Mouse (Mus musculus) midbrain, embryonic 16.5 days (tissue): Measurements from ENCODE around the gene Inpp5a. TPM values are rescaled to one million over a fixed set of nuclear protein-coding genes. Genes with fewer than 3 reads are reported as not detected.

Source experiments
- ATAC-seq: fragments of 200-750 bp; cut with Nextera tagmentation; 2 replicates; pipeline ENCODE4 v1.8.0; 2017; ENCODE audit warnings: moderate TSS enrichment
- H3K27ac ChIP-seq: fragments of 300-500 bp; sonication (generic); 2 replicates; pipeline ENCODE4 v1.5.1; 2014; ENCODE audit warnings: mild to moderate bottlenecking, low read length, mixed read lengths
- H3K27me3 ChIP-seq: fragments of 300-500 bp; sonication (generic); 2 replicates; pipeline ENCODE4 v1.6.1; 2014; ENCODE audit warnings: low read depth, low read length, mixed read lengths; ENCODE audit not compliant: control insufficient read depth, insufficient read depth
- H3K36me3 ChIP-seq: fragments of 300-500 bp; sonication (generic); 2 replicates; pipeline ENCODE4 v1.6.1; 2014; ENCODE audit warnings: mild to moderate bottlenecking, low read length, moderate library complexity, mixed read lengths; ENCODE audit not compliant: control insufficient read depth, insufficient read depth
- H3K4me1 ChIP-seq: fragments of 300-500 bp; sonication (generic); 2 replicates; pipeline ENCODE4 v1.6.1; 2014; ENCODE audit warnings: mild to moderate bottlenecking, low read length, mixed read lengths; ENCODE audit not compliant: control insufficient read depth, insufficient read depth
- H3K4me2 ChIP-seq: fragments of 300-500 bp; sonication (generic); 2 replicates; pipeline ENCODE4 v1.6.1; 2014; ENCODE audit warnings: mild to moderate bottlenecking, low read length, mixed read lengths
- H3K4me3 ChIP-seq: fragments of 300-500 bp; sonication (generic); 2 replicates; pipeline ENCODE4 v1.5.1; 2014; ENCODE audit warnings: low read depth, mild to moderate bottlenecking, low read length, moderate library complexity, mixed read lengths
- H3K9ac ChIP-seq: fragments of 300-500 bp; sonication (generic); 2 replicates; pipeline ENCODE4 v1.6.1; 2014; ENCODE audit warnings: low read depth, low read length, mixed read lengths
- H3K9me3 ChIP-seq: fragments of 300-500 bp; sonication (generic); replicated peaks from 2 replicates; pipeline ENCODE4 v1.6.1; 2014; ENCODE audit warnings: mild to moderate bottlenecking, low read length, mixed read lengths; ENCODE audit not compliant: control insufficient read depth, poor library complexity, severe bottlenecking
- WGBS: fragments of 180-500 bp; shearing (Covaris S2); extraction: QIAGEN DNeasy Blood & Tissue Kit; methylation state at CpG from one replicate; pipeline ENCODE4 v1.1.7; 2014; 5-methylcytosine and 5-hydroxymethylcytosine counted together
- polyA plus RNA-seq: library from polyadenylated mRNA; unstranded; fragments of >200 nt; fragmentation: Nextera tagmentation; extraction: Ambion mirVana; gene quantifications from 2 replicates; pipeline ENCODE4 v1.2.1, GENCODE M21; 2015

Gene Inpp5a
- polyA plus RNA-seq, 1 experiment from 2014 or later = 15.3 TPM

GRCm38 (mm10) chr7:139454285-139454684 is 65.4 kb downstream of the Inpp5a start:
- H3K36me3 ChIP-seq = no peaks in the 10 kb centered on the region
- no peaks in the 10 kb centered on the region for H3K27me3 ChIP-seq
- no peaks in the 10 kb centered on the region for H3K4me1 ChIP-seq
- H3K4me2 ChIP-seq = no peak overlapping the region
- WGBS = 82% methylated on average over 3 of the region's 3 CpGs
- H3K27ac ChIP-seq = no peak overlapping the region
- H3K4me3 ChIP-seq = no peak overlapping the region
- no peak overlapping the region for H3K9ac ChIP-seq
- no peak for ATAC-seq
- no peaks in the 10 kb centered on the region for H3K9me3 ChIP-seq

GRCm38 (mm10) chr7:139456759-139457158 is 67.8 kb downstream of the Inpp5a start:
- Histone ChIP-seq H3K36me3 (no peaks in the 10 kb centered on the region), H3K27me3 (no peaks in the 10 kb centered on the region), H3K4me1 (no peaks in the 10 kb centered on the region), H3K27ac (no peak overlapping the region), H3K9me3 (no peaks in the 10 kb centered on the region), H3K9ac (no peak overlapping the region), H3K4me2 (no peak overlapping the region), H3K4me3 (no peak overlapping the region)
- 67% methylated on average over 6 of the region's 6 CpGs for WGBS
- ATAC-seq = no peak

GRCm38 (mm10) chr7:139461344-139461743 is 72.4 kb downstream of the Inpp5a start:
- 92% methylated on average over 12 of the region's 12 CpGs for WGBS
- Histone ChIP-seq H3K4me3 (no peak overlapping the region), H3K4me1 (no peaks in the 10 kb centered on the region), H3K9ac (no peak overlapping the region), H3K27ac (no peak overlapping the region), H3K27me3 (no peaks in the 10 kb centered on the region), H3K9me3 (no peaks in the 10 kb centered on the region), H3K36me3 (no peaks in the 10 kb centered on the region), H3K4me2 (no peak overlapping the region)
- no peak for ATAC-seq

DNA sequence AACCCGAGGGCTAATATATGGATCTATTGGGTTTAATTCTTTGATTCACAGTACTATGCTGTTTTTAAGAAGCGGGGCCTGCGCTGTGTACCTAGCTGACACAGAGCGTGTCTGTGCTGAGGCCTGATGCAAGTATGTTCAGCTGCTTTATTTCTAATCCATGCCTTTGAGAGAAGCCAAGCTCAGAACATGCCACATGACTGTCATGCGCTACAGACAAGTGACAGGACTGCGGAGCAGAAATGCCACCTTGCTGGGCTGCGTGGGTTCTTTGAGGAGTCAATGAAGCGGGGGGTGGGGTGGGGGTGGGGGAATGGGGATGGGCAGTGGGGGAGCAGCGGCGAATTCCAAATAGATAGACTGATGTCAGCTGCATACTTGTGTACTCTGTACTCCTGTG is 73.2 kb downstream of the Inpp5a start:
- H3K4me3 ChIP-seq = no peak overlapping the region
- H3K4me2 ChIP-seq = no peak overlapping the region
- H3K27ac ChIP-seq = no peak overlapping the region
- ATAC-seq = no peak
- no peaks in the 10 kb centered on the region for H3K27me3 ChIP-seq
- WGBS = 72% methylated on average over 10 of the region's 10 CpGs
- no peak overlapping the region for H3K9ac ChIP-seq
- H3K36me3 ChIP-seq = no peaks in the 10 kb centered on the region
- H3K9me3 ChIP-seq = no peaks in the 10 kb centered on the region
- H3K4me1 ChIP-seq = peaks cover 2% of the 10 kb centered on the region; the same call in 1 of the 2 replicates

GRCm38 (mm10) chr7:139465538-139465937 is 76.6 kb downstream of the Inpp5a start:
- no peaks in the 10 kb centered on the region for H3K27me3 ChIP-seq

DNA sequence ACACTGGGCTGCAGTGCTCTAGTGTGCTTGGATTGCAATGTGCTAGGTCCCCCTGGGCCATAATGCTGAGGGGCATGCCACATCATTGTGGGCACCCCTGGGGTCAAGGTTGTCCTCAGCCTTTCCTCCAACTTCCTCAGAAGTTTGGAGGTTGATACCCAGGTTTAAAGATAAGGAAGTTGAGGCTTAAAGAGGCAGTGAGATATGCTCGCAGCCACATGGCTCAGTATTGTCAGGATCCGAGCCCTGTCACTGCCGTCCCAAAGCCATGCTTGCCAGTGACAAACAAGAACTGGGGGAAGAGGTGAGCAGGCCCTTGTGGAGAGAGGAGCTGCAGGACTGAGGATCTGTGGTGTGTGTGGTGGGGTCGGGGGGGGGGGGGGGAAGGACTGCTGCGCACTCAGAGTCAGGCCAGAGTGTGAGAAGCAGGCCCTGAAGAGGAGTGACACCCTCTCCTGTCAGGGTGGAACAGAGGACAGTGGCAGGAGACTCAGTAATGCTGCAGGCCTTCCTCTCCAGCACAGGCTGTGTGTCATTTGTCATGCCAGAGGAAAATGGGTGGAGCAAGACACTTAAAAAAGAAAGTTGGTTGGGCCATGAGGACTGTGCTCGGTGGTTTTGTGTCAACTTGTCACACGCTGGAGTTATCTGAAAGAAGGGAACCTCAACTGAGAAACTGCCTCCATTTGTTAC is 77.7 kb downstream of the Inpp5a start:
- Histone ChIP-seq H3K4me3 (no peak overlapping the region), H3K27ac (no peak overlapping the region), H3K4me1 (peaks cover 2% of the 10 kb centered on the region; the same call in 1 of the 2 replicates), H3K27me3 (no peaks in the 10 kb centered on the region), H3K4me2 (no peak overlapping the region), H3K9ac (no peak overlapping the region), H3K9me3 (no peaks in the 10 kb centered on the region), H3K36me3 (no peaks in the 10 kb centered on the region)
- no peak for ATAC-seq
- WGBS = 61% methylated on average over 7 of the region's 7 CpGs

More at GRCm38 (mm10) chr7:139465538-139465937, 76.6 kb downstream of the Inpp5a start:
- 93% methylated on average over 4 of the region's 4 CpGs for WGBS
- Histone ChIP-seq H3K4me3 (no peak overlapping the region), H3K27ac (no peak overlapping the region), H3K9me3 (no peaks in the 10 kb centered on the region), H3K9ac (no peak overlapping the region), H3K4me2 (no peak overlapping the region), H3K4me1 (peaks cover 2% of the 10 kb centered on the region; the same call in 1 of the 2 replicates), H3K36me3 (no peaks in the 10 kb centered on the region)
- no peak for ATAC-seq

DNA sequence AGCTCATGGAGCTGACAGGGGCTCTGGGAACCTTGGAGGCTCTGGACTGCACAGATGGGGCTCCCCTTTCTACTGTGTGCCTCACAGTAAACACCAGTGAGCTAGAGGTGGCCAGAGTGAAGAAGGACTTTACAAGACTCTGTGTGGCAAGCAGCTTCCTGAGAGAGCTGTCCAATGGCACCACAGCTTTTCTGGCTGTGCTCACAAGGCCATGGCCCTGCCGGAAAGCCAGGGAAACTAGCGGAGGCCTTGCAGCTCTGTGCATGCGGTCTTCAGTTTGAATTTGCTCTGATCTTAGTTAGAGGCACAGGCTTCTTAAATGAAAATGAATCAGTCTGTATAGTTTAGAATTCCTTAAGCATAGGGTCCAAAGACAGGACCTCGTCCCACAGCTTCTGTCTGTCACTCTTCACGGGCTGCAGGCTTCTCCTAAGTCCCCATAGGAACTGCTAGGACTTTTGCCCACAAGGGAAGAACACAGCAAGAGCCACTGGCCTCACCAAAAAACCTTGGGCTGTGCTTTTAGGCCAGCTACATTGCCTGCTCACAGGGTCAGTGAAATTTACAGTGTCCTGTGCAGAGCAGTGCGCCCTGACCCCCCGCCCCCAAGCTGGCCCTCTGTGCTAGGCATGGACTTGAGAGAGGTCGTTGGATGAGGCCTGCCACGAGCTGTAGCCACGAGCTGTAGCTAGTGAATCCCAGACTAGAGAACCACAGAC is 78.4 kb downstream of the Inpp5a start:
- no peaks in the 10 kb centered on the region for H3K27me3 ChIP-seq
- no peak overlapping the region for H3K9ac ChIP-seq
- H3K4me2 ChIP-seq = no peak overlapping the region
- no peaks in the 10 kb centered on the region for H3K9me3 ChIP-seq
- no peak overlapping the region for H3K4me3 ChIP-seq
- no peak for ATAC-seq
- peaks cover 2% of the 10 kb centered on the region; the same call in 1 of the 2 replicates for H3K4me1 ChIP-seq
- no peaks in the 10 kb centered on the region for H3K36me3 ChIP-seq
- WGBS = 75% methylated on average over 10 of the region's 10 CpGs
- H3K27ac ChIP-seq = no peak overlapping the region

DNA sequence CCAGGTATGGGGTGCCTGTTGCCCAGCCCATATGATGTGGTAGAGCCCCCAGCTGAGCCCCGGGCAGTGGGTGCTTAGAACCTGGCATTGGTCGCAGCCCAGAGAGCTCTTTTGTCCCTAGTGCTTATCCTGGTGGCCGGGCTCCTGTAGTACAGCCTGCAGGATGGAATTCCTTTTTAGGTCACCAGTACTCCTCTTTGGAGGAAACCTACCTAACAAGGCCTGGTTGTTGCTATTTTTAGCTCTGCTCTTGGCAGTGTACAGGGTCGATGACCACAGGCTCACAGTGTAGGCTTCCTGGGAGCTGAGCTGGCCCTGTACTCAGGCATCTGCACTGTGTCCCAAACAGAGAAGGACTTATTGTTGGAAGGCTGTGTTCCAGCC is 79.0 kb downstream of the Inpp5a start:
- peaks cover 2% of the 10 kb centered on the region; the same call in 1 of the 2 replicates for H3K4me1 ChIP-seq
- no peak overlapping the region for H3K4me3 ChIP-seq
- no peaks in the 10 kb centered on the region for H3K9me3 ChIP-seq
- ATAC-seq = no peak
- H3K27ac ChIP-seq = no peak overlapping the region
- H3K4me2 ChIP-seq = no peak overlapping the region
- H3K9ac ChIP-seq = no peak overlapping the region
- H3K27me3 ChIP-seq = no peaks in the 10 kb centered on the region
- no peaks in the 10 kb centered on the region for H3K36me3 ChIP-seq
- 75% methylated on average over 4 of the region's 4 CpGs for whole genome bisulfite sequencing

GRCm38 (mm10) chr7:139468440-139468839 is 79.5 kb downstream of the Inpp5a start:
- no peak overlapping the region for H3K9ac ChIP-seq
- no peak overlapping the region for H3K27ac ChIP-seq
- no peak overlapping the region for H3K4me3 ChIP-seq
- H3K27me3 ChIP-seq = no peaks in the 10 kb centered on the region
- peaks cover 2% of the 10 kb centered on the region; the same call in 1 of the 2 replicates for H3K4me1 ChIP-seq
- H3K36me3 ChIP-seq = no peaks in the 10 kb centered on the region
- no peaks in the 10 kb centered on the region for H3K9me3 ChIP-seq
- 62% methylated on average over 2 of the region's 2 CpGs for WGBS
- no peak overlapping the region for H3K4me2 ChIP-seq
- no peak for ATAC-seq
